Mouse (Mus musculus): Measurements from ENCODE around the gene H2al1d. TPM values are rescaled to one million over a fixed set of nuclear protein-coding genes. Genes with fewer than 3 reads are reported as not detected.
"Not testable (repeated sequence)": the region's sequence is repeated elsewhere in the genome, so short reads cannot be mapped to it uniquely, and the experiment has no call there.

The H2al1d gene
- polyA plus RNA-seq, 1 experiment from 2014 or later = not detected

- H3K4me3 ChIP-seq (ENCODE audit: low read depth, low read length); H3K27ac ChIP-seq (ENCODE audit: low read depth, low read length); H3K4me2 ChIP-seq (ENCODE audit: low read depth, low read length); H3K9me3 ChIP-seq (ENCODE audit: control insufficient read depth, low read length); H3K9ac ChIP-seq (replicated peaks; ENCODE audit: low read depth, low read length); H3K27me3 ChIP-seq (ENCODE audit: control insufficient read depth, insufficient read depth, low read length); H3K36me3 ChIP-seq (ENCODE audit: control insufficient read depth, insufficient read depth, low read length); ATAC-seq (ENCODE audit: low read depth); H3K4me1 ChIP-seq (ENCODE audit: control insufficient read depth, insufficient read depth, low read length): not testable (repeated sequence)
- WGBS = no CpG with 5 or more reads among the region's 3 CpGs
Observed at GRCm38 (mm10) chrX:11298957-11299356, 9.7 kb upstream of the H2al1d start, which contains the start of gene H2al1a. TSS of gene H2al1a (plus strand) at chrX:11299257.

GRCm38 (mm10) chrX:11302132-11302531 lies 6.5 kb upstream of the H2al1d start, which contains the start of gene H2al1b:
TSS of gene H2al1b (plus strand) at chrX:11302432.
- not testable (repeated sequence) for H3K27me3 ChIP-seq (ENCODE audit: control insufficient read depth, insufficient read depth, low read length); H3K4me3 ChIP-seq (ENCODE audit: low read depth, low read length)
- WGBS = 100% methylated on average over 1 of the region's 3 CpGs

DNA sequence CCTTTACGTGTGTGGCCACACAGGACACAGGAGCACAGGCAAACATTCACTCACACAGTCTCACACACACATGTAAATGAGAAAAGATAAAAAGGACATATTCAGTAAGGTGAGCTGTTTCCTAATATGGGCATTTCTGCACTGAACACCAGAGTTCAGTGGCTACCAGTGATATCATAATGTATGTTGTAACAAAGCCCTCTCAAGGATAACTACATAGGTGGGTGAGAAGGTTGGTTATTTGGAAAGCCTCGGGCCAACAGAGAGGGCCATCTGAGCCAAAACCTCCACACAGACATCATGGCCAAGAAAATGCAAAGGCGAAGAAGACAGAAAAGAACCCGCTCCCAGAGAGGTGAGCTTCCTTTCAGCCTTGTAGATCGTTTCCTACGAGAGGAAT lies 3.3 kb upstream of the H2al1d start, which contains the start of gene H2al1c:
TSS of gene H2al1c (plus strand) at position 301 of the 400 bp plus-strand sequence.
- H3K27me3 ChIP-seq (ENCODE audit: control insufficient read depth, insufficient read depth, low read length); H3K4me2 ChIP-seq (ENCODE audit: low read depth, low read length); H3K36me3 ChIP-seq (ENCODE audit: control insufficient read depth, insufficient read depth, low read length); H3K9ac ChIP-seq (replicated peaks; ENCODE audit: low read depth, low read length); ATAC-seq (ENCODE audit: low read depth); H3K4me1 ChIP-seq (ENCODE audit: control insufficient read depth, insufficient read depth, low read length); H3K27ac ChIP-seq (ENCODE audit: low read depth, low read length); H3K9me3 ChIP-seq (ENCODE audit: control insufficient read depth, low read length); H3K4me3 ChIP-seq (ENCODE audit: low read depth, low read length): not testable (repeated sequence)
- WGBS = 92% methylated on average over 1 of the region's 6 CpGs

More at GRCm38 (mm10) chrX:11302132-11302531, 6.5 kb upstream of the H2al1d start, which contains the start of gene H2al1b:
- not testable (repeated sequence) for H3K4me2 ChIP-seq (ENCODE audit: low read depth, low read length); H3K9me3 ChIP-seq (ENCODE audit: control insufficient read depth, low read length); ATAC-seq (ENCODE audit: low read depth); H3K4me1 ChIP-seq (ENCODE audit: control insufficient read depth, insufficient read depth, low read length); H3K27ac ChIP-seq (ENCODE audit: low read depth, low read length); H3K9ac ChIP-seq (replicated peaks; ENCODE audit: low read depth, low read length); H3K36me3 ChIP-seq (ENCODE audit: control insufficient read depth, insufficient read depth, low read length)

GRCm38 (mm10) chrX:11311634-11312033 lies 3.0 kb downstream of the H2al1d start, which contains the start of gene H2al1e:
TSS of gene H2al1e (plus strand) at chrX:11311934.
- H3K9me3 ChIP-seq (ENCODE audit: control insufficient read depth, low read length); ATAC-seq (ENCODE audit: low read depth); H3K4me1 ChIP-seq (ENCODE audit: control insufficient read depth, insufficient read depth, low read length); H3K36me3 ChIP-seq (ENCODE audit: control insufficient read depth, insufficient read depth, low read length); H3K9ac ChIP-seq (replicated peaks; ENCODE audit: low read depth, low read length); H3K4me2 ChIP-seq (ENCODE audit: low read depth, low read length); H3K4me3 ChIP-seq (ENCODE audit: low read depth, low read length); H3K27me3 ChIP-seq (ENCODE audit: control insufficient read depth, insufficient read depth, low read length); H3K27ac ChIP-seq (ENCODE audit: low read depth, low read length): not testable (repeated sequence)
- WGBS = no CpG with 5 or more reads among the region's 3 CpGs

DNA sequence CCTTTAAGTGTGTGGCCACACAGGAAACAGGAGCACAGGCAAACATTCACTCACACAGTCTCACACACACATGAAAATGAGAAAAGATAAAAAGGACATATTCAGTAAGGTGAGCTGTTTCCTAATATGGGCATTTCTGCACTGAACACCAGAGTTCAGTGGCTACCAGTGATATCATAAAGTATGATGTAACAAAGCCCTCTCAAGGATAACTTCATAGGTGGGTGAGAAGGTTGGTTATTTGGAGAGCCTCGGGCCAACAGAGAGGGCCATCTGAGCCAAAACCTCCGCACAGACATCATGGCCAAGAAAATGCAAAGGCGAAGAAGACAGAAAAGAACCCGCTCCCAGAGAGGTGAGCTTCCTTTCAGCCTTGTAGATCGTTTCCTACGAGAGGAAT lies 6.2 kb downstream of the H2al1d start, which contains the start of gene H2al1f:
TSS of gene H2al1f (plus strand) at position 301 of the 400 bp plus-strand sequence.
- H3K9ac ChIP-seq (replicated peaks; ENCODE audit: low read depth, low read length); H3K27ac ChIP-seq (ENCODE audit: low read depth, low read length); H3K4me2 ChIP-seq (ENCODE audit: low read depth, low read length); ATAC-seq (ENCODE audit: low read depth); H3K9me3 ChIP-seq (ENCODE audit: control insufficient read depth, low read length); H3K36me3 ChIP-seq (ENCODE audit: control insufficient read depth, insufficient read depth, low read length); H3K4me3 ChIP-seq (ENCODE audit: low read depth, low read length); H3K27me3 ChIP-seq (ENCODE audit: control insufficient read depth, insufficient read depth, low read length); H3K4me1 ChIP-seq (ENCODE audit: control insufficient read depth, insufficient read depth, low read length): not testable (repeated sequence)
- no CpG with 5 or more reads among the region's 6 CpGs for WGBS

DNA sequence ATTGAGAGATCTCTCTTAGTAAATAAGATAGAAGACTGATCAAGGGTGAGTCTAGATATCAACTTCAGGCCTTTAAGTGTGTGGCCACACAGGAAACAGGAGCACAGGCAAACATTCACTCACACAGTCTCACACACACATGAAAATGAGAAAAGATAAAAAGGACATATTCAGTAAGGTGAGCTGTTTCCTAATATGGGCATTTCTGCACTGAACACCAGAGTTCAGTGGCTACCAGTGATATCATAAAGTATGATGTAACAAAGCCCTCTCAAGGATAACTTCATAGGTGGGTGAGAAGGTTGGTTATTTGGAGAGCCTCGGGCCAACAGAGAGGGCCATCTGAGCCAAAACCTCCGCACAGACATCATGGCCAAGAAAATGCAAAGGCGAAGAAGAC lies 9.3 kb downstream of the H2al1d start, which contains the start of gene H2al1g:
TSS of gene H2al1g (plus strand) at position 301 of the 400 bp plus-strand sequence.
- not testable (repeated sequence) for H3K4me1 ChIP-seq (ENCODE audit: control insufficient read depth, insufficient read depth, low read length); ATAC-seq (ENCODE audit: low read depth); H3K27ac ChIP-seq (ENCODE audit: low read depth, low read length); H3K27me3 ChIP-seq (ENCODE audit: control insufficient read depth, insufficient read depth, low read length); H3K9ac ChIP-seq (replicated peaks; ENCODE audit: low read depth, low read length); H3K4me3 ChIP-seq (ENCODE audit: low read depth, low read length); H3K36me3 ChIP-seq (ENCODE audit: control insufficient read depth, insufficient read depth, low read length); H3K4me2 ChIP-seq (ENCODE audit: low read depth, low read length); H3K9me3 ChIP-seq (ENCODE audit: control insufficient read depth, low read length)
- no CpG with 5 or more reads among the region's 3 CpGs for WGBS

DNA sequence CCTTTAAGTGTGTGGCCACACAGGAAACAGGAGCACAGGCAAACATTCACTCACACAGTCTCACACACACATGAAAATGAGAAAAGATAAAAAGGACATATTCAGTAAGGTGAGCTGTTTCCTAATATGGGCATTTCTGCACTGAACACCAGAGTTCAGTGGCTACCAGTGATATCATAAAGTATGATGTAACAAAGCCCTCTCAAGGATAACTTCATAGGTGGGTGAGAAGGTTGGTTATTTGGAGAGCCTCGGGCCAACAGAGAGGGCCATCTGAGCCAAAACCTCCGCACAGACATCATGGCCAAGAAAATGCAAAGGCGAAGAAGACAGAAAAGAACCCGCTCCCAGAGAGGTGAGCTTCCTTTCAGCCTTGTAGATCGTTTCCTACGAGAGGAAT lies 12.6 kb downstream of the H2al1d start, which contains the start of gene H2al1h:
TSS of gene H2al1h (plus strand) at position 301 of the 400 bp plus-strand sequence.
- ATAC-seq (ENCODE audit: low read depth); H3K4me2 ChIP-seq (ENCODE audit: low read depth, low read length); H3K27me3 ChIP-seq (ENCODE audit: control insufficient read depth, insufficient read depth, low read length); H3K9ac ChIP-seq (replicated peaks; ENCODE audit: low read depth, low read length); H3K36me3 ChIP-seq (ENCODE audit: control insufficient read depth, insufficient read depth, low read length); H3K4me3 ChIP-seq (ENCODE audit: low read depth, low read length); H3K9me3 ChIP-seq (ENCODE audit: control insufficient read depth, low read length); H3K4me1 ChIP-seq (ENCODE audit: control insufficient read depth, insufficient read depth, low read length); H3K27ac ChIP-seq (ENCODE audit: low read depth, low read length): not testable (repeated sequence)
- no CpG with 5 or more reads among the region's 6 CpGs for WGBS

- H3K36me3 ChIP-seq (ENCODE audit: control insufficient read depth, insufficient read depth, low read length); H3K27me3 ChIP-seq (ENCODE audit: control insufficient read depth, insufficient read depth, low read length); H3K4me1 ChIP-seq (ENCODE audit: control insufficient read depth, insufficient read depth, low read length); H3K27ac ChIP-seq (ENCODE audit: low read depth, low read length); H3K9ac ChIP-seq (replicated peaks; ENCODE audit: low read depth, low read length); H3K4me3 ChIP-seq (ENCODE audit: low read depth, low read length); H3K9me3 ChIP-seq (ENCODE audit: control insufficient read depth, low read length); H3K4me2 ChIP-seq (ENCODE audit: low read depth, low read length); ATAC-seq (ENCODE audit: low read depth): not testable (repeated sequence)
- WGBS = 100% methylated on average over 2 of the region's 5 CpGs
Observed at GRCm38 (mm10) chrX:11324359-11324758, 15.7 kb downstream of the H2al1d start, which contains the start of gene H2al1i. TSS of gene H2al1i (plus strand) at chrX:11324659.

DNA sequence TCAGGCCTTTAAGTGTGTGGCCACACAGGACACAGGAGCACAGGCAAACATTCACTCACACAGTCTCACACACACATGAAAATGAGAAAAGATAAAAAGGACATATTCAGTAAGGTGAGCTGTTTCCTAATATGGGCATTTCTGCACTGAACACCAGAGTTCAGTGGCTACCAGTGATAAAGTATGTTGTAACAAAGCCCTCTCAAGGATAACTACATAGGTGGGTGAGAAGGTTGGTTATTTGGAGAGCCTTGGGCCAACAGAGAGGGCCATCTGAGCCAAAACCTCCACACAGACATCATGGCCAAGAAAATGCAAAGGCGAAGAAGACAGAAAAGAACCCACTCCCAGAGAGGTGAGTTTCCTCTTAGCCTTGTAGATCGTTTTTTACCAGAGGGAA lies 18.9 kb downstream of the H2al1d start, which contains the start of gene H2al1j:
TSS of gene H2al1j (plus strand) at position 301 of the 400 bp plus-strand sequence.
- not testable (repeated sequence) for H3K4me1 ChIP-seq (ENCODE audit: control insufficient read depth, insufficient read depth, low read length); H3K9me3 ChIP-seq (ENCODE audit: control insufficient read depth, low read length); ATAC-seq (ENCODE audit: low read depth); H3K36me3 ChIP-seq (ENCODE audit: control insufficient read depth, insufficient read depth, low read length); H3K4me2 ChIP-seq (ENCODE audit: low read depth, low read length); H3K4me3 ChIP-seq (ENCODE audit: low read depth, low read length); H3K27ac ChIP-seq (ENCODE audit: low read depth, low read length); H3K9ac ChIP-seq (replicated peaks; ENCODE audit: low read depth, low read length); H3K27me3 ChIP-seq (ENCODE audit: control insufficient read depth, insufficient read depth, low read length)
- WGBS = 95% methylated on average over 2 of the region's 2 CpGs

Measured in neural tube, embryonic 14.5 days (tissue).